11 mouse cellular contexts compared by ENCODE assay signal in the genomic region with DNA sequence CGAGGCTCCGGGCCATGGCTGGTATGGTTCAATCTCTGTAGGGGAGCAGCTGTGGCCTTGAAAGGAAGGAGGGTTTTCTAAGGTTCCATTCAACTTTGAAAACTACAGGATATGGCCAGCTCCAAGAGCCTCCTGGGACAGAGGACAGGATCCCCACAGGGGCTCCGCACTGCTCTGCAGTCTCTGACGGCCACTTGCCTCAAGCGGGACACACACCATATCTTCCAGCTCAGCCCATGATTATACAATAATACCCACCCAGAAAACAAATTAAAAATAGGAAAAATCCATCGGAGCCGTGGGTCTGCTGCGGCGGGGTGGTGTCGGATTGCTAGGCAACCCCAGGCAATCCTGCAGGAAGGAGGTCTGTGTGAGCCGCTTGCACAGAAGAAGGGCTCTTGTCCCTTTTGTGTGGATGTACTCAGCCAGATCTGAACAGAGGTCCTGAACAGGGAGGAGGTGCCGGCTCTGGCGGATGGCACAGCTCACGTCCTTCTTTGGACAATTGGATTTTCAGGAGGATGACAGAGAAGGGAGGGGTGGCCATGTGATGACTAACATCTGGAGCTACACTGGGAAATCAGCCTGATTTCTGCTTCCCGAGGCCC. TPM values are rescaled to one million over a fixed set of nuclear protein-coding genes. Genes with fewer than 3 reads are reported as not detected.
DNase-seq lines count a peak whose midpoint lies in the region; ATAC-seq and TF ChIP-seq lines count a peak whose summit lies in the region.
"Had no signal": no experiment of that assay in that cellular context is flagged by ENCODE, and none has a peak within 500 bp of the region (broad histone marks: within the 10 kb centered on the region; RNA-seq: fewer than 3 reads in every experiment).

No protein-coding gene starts in this region.

- H3K9ac ChIP-seq in lung, embryonic 14.5 days, result no peak overlapping the region
- H3K9ac ChIP-seq in forebrain, embryonic 11.5 days (ENCODE audit: low read length), result peak overlapping the region; percentile 28
- no peak overlapping the region for H3K9ac ChIP-seq in neural tube, embryonic 14.5 days (replicated peaks; ENCODE audit: low read depth, low read length)

- H3K9me3 ChIP-seq in lung, embryonic 14.5 days (ENCODE audit: low read depth, low read length), result no peaks in the 10 kb centered on the region
- H3K9me3 ChIP-seq in forebrain, embryonic 11.5 days (ENCODE audit: control insufficient read depth, low read length), result no peaks in the 10 kb centered on the region
- no peaks in the 10 kb centered on the region for H3K9me3 ChIP-seq in limb, embryonic 10.5 days (replicated peaks)
- H3K9me3 ChIP-seq in neural tube, embryonic 14.5 days (ENCODE audit: control insufficient read depth, low read length), result no peaks in the 10 kb centered on the region

- H3K27me3 ChIP-seq in lung, embryonic 14.5 days (ENCODE audit: insufficient read depth, low read length), result no peaks in the 10 kb centered on the region; the same call in 1 of the 2 replicates
- no peaks in the 10 kb centered on the region for H3K27me3 ChIP-seq in forebrain, embryonic 11.5 days (ENCODE audit: control insufficient read depth, insufficient read depth, low read length)
- H3K27me3 ChIP-seq in limb, embryonic 10.5 days (ENCODE audit: low read depth, poor library complexity, severe bottlenecking), result peaks cover 36% of the 10 kb centered on the region
- H3K27me3 ChIP-seq in neural tube, embryonic 14.5 days (ENCODE audit: control insufficient read depth, insufficient read depth, low read length), result no peaks in the 10 kb centered on the region
- no peaks in the 10 kb centered on the region for H3K27me3 ChIP-seq in cerebellum, adult 2 months (ENCODE audit: control insufficient read depth, insufficient read depth, low read length)

- no peak for TF ChIP-seq CTCF in lung, embryonic 14.5 days (IDR thresholded peaks at IDR 0.05; ENCODE audit: low read depth)
- no peak for TF ChIP-seq CTCF in cerebellum, adult 2 months (IDR thresholded peaks at IDR 0.05; ENCODE audit: borderline replicate concordance, insufficient read depth, low read depth, low read length)

- 25% methylated on average over 15 of the region's 15 CpGs for WGBS in lung, embryonic 14.5 days
- 11% methylated on average over 15 of the region's 15 CpGs for WGBS in forebrain, embryonic 11.5 days
- WGBS in limb, embryonic 10.5 days, result 44% methylated on average over 15 of the region's 15 CpGs
- 12% methylated on average over 15 of the region's 15 CpGs for WGBS in neural tube, embryonic 14.5 days
- WGBS in cerebellum, adult 2 months, result 79% methylated on average over 15 of the region's 15 CpGs

- peak; percentile 14 for DNase-seq in lung, embryonic 14.5 days
- no peak for DNase-seq in lung, adult 18-20 months
- peak; percentile 65 for DNase-seq in forebrain, embryonic 11.5 days (ENCODE audit: low spot score)
- DNase-seq in limb, embryonic 10.5 days (ENCODE audit: low spot score), result no peak
- DNase-seq in cerebellum, adult 2 months, result no peak
- no peak for DNase-seq in adrenal gland, postnatal 10 days
- no peak for DNase-seq in urinary bladder, postnatal 25 days (ENCODE audit: low spot score)

- no peaks in the 10 kb centered on the region for H3K4me1 ChIP-seq in lung, embryonic 14.5 days (ENCODE audit: insufficient read depth)
- peaks cover 12% of the 10 kb centered on the region for H3K4me1 ChIP-seq in forebrain, embryonic 11.5 days (replicated peaks; ENCODE audit: control insufficient read depth, insufficient read depth, low read length)
- H3K4me1 ChIP-seq in limb, embryonic 10.5 days, result peaks cover 21% of the 10 kb centered on the region
- H3K4me1 ChIP-seq in neural tube, embryonic 14.5 days (ENCODE audit: control insufficient read depth, insufficient read depth, low read length), result peaks cover 11% of the 10 kb centered on the region
- H3K4me1 ChIP-seq in cerebellum, adult 2 months (ENCODE audit: control insufficient read depth, insufficient read depth, low read length), result peaks cover 15% of the 10 kb centered on the region

- no peak overlapping the region for H3K4me2 ChIP-seq in lung, embryonic 14.5 days
- H3K4me2 ChIP-seq in forebrain, embryonic 11.5 days (ENCODE audit: low read depth, low read length, severe bottlenecking), result peak overlapping the region; percentile 26
- H3K4me2 ChIP-seq in neural tube, embryonic 14.5 days (ENCODE audit: low read depth, low read length), result peak overlapping the region; percentile 9; the same call in 1 of the 2 replicates

- no peak for ATAC-seq in lung, embryonic 14.5 days (ENCODE audit: insufficient read depth)
- peak; percentile 42; the same call in 1 of the 2 replicates for ATAC-seq in forebrain, embryonic 11.5 days (replicated peaks; ENCODE audit: low FRiP score)
- ATAC-seq in neural tube, embryonic 14.5 days (ENCODE audit: low read depth), result peak; percentile 45; the same call in 1 of the 2 replicates
- ATAC-seq: CD4-positive, CD25-positive, alpha-beta regulatory T cell, adult 4 months; inflammation-experienced regulatory T-cells, adult 6 months had no signal

- H3K4me3 ChIP-seq in lung, embryonic 14.5 days (ENCODE audit: low read depth, low read length), result no peak overlapping the region
- H3K4me3 ChIP-seq in forebrain, embryonic 11.5 days (ENCODE audit: low read depth, low read length), result no peak overlapping the region
- 0 out of 2 replicates have a peak overlapping the region, but pooled peaks have one; percentile 9 for H3K4me3 ChIP-seq in limb, embryonic 10.5 days
- no peak overlapping the region for H3K4me3 ChIP-seq in neural tube, embryonic 14.5 days (ENCODE audit: low read depth, low read length)
- H3K4me3 ChIP-seq in cerebellum, adult 2 months (replicated peaks; ENCODE audit: insufficient read depth, low read depth, low read length), result no peak overlapping the region

- no peak for TF ChIP-seq POLR2A in cerebellum, adult 2 months (IDR thresholded peaks at IDR 0.05; ENCODE audit: borderline replicate concordance, insufficient read depth, low read length)

- H3K36me3 ChIP-seq in lung, embryonic 14.5 days (ENCODE audit: insufficient read depth), result no peaks in the 10 kb centered on the region
- no peaks in the 10 kb centered on the region for H3K36me3 ChIP-seq in forebrain, embryonic 11.5 days (ENCODE audit: control insufficient read depth, insufficient read depth, low read length)
- H3K36me3 ChIP-seq in limb, embryonic 10.5 days, result no peaks in the 10 kb centered on the region
- no peaks in the 10 kb centered on the region for H3K36me3 ChIP-seq in neural tube, embryonic 14.5 days (ENCODE audit: control insufficient read depth, insufficient read depth, low read length)

- no peak overlapping the region for H3K27ac ChIP-seq in lung, embryonic 14.5 days (ENCODE audit: low read depth)
- H3K27ac ChIP-seq in forebrain, embryonic 11.5 days (ENCODE audit: low read depth, low read length), result peak overlapping the region; percentile 57
- H3K27ac ChIP-seq in limb, embryonic 10.5 days, result peak overlapping the region; percentile 36; the same call in 1 of the 2 replicates
- H3K27ac ChIP-seq in neural tube, embryonic 14.5 days (ENCODE audit: low read depth, low read length), result peak overlapping the region; percentile 79
- H3K27ac ChIP-seq in cerebellum, adult 2 months (ENCODE audit: insufficient read depth, low read length), result no peak overlapping the region
- H3K27ac ChIP-seq: macrophage had no signal

RNA-seq across cellular contexts. Expression of a gene that starts 5.1 kb away (rescaled TPM):
- 0.13 and 0.19 TPM in 2 replicates for polyA plus RNA-seq in lung, embryonic 14.5 days (2014; fragmentation: Nextera tagmentation; extraction: Ambion mirVana)
- polyA plus RNA-seq in forebrain, embryonic 11.5 days (2014; fragmentation: Nextera tagmentation; extraction: Ambion mirVana), result 6.9 and 8.8 TPM in 2 replicates
- polyA plus RNA-seq in limb, embryonic 10.5 days (2016; fragmentation: Nextera tagmentation; extraction: Ambion mirVana), result 1.4 and 1.7 TPM in 2 replicates
- 81.9 and 82.7 TPM in 2 replicates for polyA plus RNA-seq in neural tube, embryonic 14.5 days (2014; fragmentation: Nextera tagmentation; extraction: Ambion mirVana)
- polyA plus RNA-seq in cerebellum, adult 2 months (2012; rRNA removed), result 163 and 201 TPM in 2 replicates
- total RNA-seq in adrenal gland, postnatal 10 days (2021), result 1 to 10 TPM; 3.4 to 4.3 TPM
- polyA plus RNA-seq: CD4-positive, CD25-positive, alpha-beta regulatory T cell, adult 4 months; macrophage had no signal

Comparison
In these comparisons a context has a peak if more than half of its experiments do, and no peak if none do; other contexts are left out.
1. DNase-seq: peak in lung, embryonic 14.5 days (single experiment) and forebrain, embryonic 11.5 days (single experiment); none in lung, adult 18-20 months (0 of 2), limb, embryonic 10.5 days (single experiment), cerebellum, adult 2 months (0 of 2), adrenal gland, postnatal 10 days (single experiment) and urinary bladder, postnatal 25 days (single experiment).
2. H3K27ac ChIP-seq: peak in forebrain, embryonic 11.5 days (single experiment), limb, embryonic 10.5 days (single experiment) and neural tube, embryonic 14.5 days (single experiment); none in lung, embryonic 14.5 days (single experiment) and cerebellum, adult 2 months (single experiment).